Mouse (Mus musculus) embryo, embryonic 11 days (tissue): Measurements from ENCODE around the gene Pou3f4.
"Not testable (repeated sequence)": the region's sequence is repeated elsewhere in the genome, so short reads cannot be mapped to it uniquely, and the experiment has no call there.

ENCODE experiments used
- DNase-seq: peaks from one replicate; pipeline ENCODE4 v3.0.0-alpha.2; 2015

The Pou3f4 gene

DNA sequence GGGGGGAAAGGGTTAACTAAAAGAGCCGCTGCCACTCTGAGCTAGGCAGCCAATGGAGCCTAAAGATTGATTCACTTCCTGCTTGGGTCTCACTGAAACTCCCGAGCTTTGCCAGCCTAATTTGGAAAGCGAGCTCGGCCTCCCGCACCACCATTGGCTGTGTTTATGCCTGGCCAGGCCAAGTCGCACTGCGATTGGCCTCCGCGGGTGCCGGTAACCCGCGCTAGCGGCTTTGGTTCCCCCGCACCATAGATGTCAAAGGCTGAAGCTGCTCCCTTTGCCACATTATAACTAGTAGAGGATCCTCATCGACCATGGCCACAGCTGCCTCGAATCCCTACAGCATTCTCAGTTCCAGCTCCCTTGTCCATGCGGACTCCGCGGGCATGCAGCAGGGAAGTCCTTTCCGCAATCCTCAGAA, at the start of gene Pou3f4:
Pou3f4 (plus strand) TSS at position 130 of the 421 bp plus-strand sequence.
- DNase-seq = peak; percentile 90

DNA sequence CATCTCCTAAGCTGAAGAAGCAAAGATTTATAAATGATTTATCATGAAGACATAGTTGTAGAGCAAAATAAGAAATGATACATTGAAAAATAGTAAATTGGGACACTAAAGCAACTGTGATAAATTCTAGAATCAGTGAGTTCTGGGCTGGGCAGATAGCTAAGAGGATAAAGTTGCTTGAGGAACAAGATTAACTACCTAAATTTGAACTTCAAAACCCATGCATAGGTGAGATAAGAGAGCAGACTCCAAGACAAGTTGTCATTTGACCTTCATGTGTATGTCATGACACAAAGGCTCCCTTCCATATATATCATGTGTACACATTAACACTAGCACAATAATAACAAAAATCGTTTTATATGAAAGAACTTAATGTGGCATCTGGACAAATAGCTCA, 48.1 kb upstream of the Pou3f4 start:
- no peak for DNase-seq

DNA sequence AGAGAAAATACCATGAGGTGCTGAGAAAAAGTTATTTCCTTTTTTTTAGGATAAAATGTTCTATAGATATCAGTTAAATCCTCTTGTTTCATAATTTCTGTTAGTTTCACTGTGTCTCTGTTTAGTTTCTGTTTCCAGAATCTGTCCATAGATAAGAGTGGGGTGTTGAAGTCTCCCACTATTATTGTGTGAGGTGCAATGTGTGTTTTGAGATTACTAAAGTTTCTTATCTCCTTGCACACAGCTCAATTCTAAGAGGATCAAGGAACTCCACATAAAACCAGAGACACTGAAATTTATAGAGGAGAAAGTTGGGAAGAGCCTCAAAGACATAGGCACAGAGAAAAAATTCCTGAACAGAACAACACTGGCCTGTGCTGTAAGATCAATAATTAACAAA, 39.3 kb upstream of the Pou3f4 start:
- DNase-seq = not testable (repeated sequence)

GRCm38 (mm10) chrX:110802502-110802901, 11.6 kb upstream of the Pou3f4 start:
- no peak for DNase-seq

GRCm38 (mm10) chrX:110810001-110810578, 4.0 kb upstream of the Pou3f4 start:
- no peak for DNase-seq

GRCm38 (mm10) chrX:110810753-110811506, 3.1 kb upstream of the Pou3f4 start:
- peak; percentile 39 for DNase-seq

DNA sequence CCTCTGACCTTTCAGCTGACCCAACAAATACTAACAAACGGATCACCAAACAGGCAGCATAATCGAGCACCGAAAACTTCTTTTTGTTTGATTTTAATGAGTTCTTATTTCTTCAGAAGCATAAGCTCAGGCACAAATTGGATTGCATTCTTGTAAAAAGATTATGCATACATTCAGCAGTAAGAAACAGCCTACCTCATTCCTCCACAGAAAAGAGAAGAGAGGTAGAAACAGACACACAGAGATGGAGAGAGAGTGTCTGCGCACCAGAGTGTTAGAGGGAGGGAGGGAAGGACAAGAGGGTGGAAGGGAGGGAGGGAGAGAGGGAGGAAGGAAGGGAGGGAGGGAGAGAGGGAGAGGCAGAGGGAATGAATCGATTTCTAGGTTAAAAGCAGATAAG, 2.0 kb upstream of the Pou3f4 start:
- DNase-seq = no peak

GRCm38 (mm10) chrX:110813401-110813800, 679 bp upstream of the Pou3f4 start:
- no peak for DNase-seq

GRCm38 (mm10) chrX:110814592-110815548, 790 bp downstream of the Pou3f4 start:
- DNase-seq = peak; percentile 27

DNA sequence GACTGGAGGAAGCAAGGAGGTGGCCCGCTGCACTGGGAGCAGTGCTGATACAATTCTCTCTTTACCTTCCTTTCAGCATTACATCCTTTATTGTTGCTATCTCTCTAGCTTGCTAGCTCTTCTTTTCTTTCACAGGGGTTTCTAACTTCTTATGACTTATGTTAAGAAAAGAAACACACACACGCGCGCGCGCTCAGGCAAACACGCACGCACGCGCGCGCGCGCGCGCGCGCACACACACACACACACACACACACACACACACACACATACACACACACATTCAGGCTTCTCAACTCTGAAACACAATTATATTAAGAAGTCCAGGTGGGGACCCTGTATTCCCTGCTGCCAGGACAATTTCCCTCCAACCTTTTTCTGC, 1.5 kb downstream of the Pou3f4 start:
- DNase-seq = peak; percentile 36

DNA sequence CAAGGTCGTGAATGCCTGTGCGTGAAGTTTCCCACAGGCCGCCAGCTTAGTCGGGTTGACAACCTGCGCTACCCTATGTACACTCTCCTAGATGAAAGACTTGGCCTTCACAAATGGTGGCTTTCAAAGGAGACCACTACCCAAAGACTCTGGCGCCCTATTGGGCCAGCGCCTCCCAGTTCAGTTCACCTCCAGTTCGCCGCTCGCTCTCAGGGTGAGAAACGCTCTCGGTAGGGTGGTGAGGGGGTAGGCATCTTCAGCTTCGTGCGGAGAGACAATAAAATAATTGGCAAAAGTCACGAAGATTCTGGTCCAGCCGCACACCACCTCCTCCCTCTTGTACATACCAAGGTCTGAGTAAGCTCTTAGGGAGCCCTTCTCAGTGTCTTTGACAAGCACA, 2.5 kb downstream of the Pou3f4 start:
- DNase-seq = peak; percentile 25

DNA sequence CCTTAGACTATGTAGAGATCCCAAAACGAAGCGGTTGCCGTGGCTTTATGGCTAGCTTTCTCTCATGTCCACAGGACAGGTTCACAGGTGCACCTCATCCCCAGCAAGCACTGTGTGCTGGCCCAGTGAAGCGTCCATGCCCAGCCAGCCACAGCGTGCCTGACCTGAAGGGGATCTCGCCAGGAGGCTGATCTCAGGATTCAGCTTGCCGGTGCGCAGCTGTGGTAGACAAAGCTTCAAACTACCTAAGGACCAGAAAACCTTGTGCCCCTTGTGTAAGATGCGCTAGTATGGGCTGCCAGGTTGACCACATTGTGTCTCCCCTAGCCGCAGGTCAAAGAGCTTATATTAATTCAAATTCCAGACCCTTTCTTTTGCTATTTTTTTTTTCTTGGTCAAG, 3.1 kb downstream of the Pou3f4 start:
- DNase-seq = peak; percentile 16

DNA sequence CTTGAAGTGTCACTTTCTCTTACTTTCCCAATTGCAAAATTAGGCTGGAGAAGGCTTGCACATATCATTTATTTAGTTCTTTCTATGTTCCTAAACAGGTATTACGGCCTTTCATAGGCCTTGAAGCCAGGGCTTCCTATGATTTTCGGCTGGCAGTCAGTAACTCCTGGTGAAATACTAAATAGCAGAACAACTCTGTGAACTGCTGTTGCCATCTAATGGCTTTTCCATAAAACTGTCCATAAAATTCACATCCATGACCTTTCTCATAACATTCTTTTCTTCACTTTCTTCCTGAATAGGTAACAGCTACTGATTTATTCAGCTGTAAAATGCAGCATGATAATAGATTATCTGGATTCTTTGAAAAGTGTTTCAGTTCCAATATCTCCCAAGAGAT, 23.4 kb downstream of the Pou3f4 start:
- no peak for DNase-seq

- DNase-seq = peak; percentile 0
Observed at GRCm38 (mm10) chrX:110851300-110851699, 37.2 kb downstream of the Pou3f4 start.
